Mouse (Mus musculus): Measurements from ENCODE around the gene Mttp. TPM values are rescaled to one million over a fixed set of nuclear protein-coding genes. Genes with fewer than 3 reads are reported as not detected.

Gene Mttp
- polyA plus RNA-seq, 1 experiment from 2014 or later: 8.7 TPM

- peaks cover 36% of the 10 kb centered on the region for H3K4me1 ChIP-seq (ENCODE audit: control insufficient read depth, insufficient read depth, low read length)
- peak overlapping the region; percentile 16; the same call in 1 of the 2 replicates for H3K9ac ChIP-seq (ENCODE audit: low read depth, low read length)
- WGBS (ENCODE audit: insufficient replicate concordance): 46% methylated on average over 14 of the region's 14 CpGs
- peak overlapping the region; percentile 11 for H3K4me2 ChIP-seq
- H3K4me3 ChIP-seq (ENCODE audit: low read depth, low read length): no peak overlapping the region
- H3K27ac ChIP-seq (ENCODE audit: low read depth, low read length): peak overlapping the region; percentile 82
- no peaks in the 10 kb centered on the region for H3K36me3 ChIP-seq (ENCODE audit: control insufficient read depth, insufficient read depth, low read length)
- no peaks in the 10 kb centered on the region for H3K9me3 ChIP-seq (replicated peaks; ENCODE audit: control insufficient read depth, low read length)
- no peaks in the 10 kb centered on the region for H3K27me3 ChIP-seq (ENCODE audit: control insufficient read depth, insufficient read depth, low read length)
- ATAC-seq (replicated peaks; ENCODE audit: insufficient number of reproducible peaks, low FRiP score, low TSS enrichment): 0 out of 2 replicates have a peak, but pooled peaks have one; percentile 7
These were observed 80.9 kb downstream of the Mttp start for GRCm38 (mm10) chr3:138063731-138064329.

- Histone ChIP-seq H3K4me3 (ENCODE audit: low read depth, low read length) (no peak overlapping the region), H3K27ac (ENCODE audit: low read depth, low read length) (no peak overlapping the region), H3K9ac (ENCODE audit: low read depth, low read length) (no peak overlapping the region), H3K36me3 (ENCODE audit: control insufficient read depth, insufficient read depth, low read length) (no peaks in the 10 kb centered on the region), H3K4me2 (no peak overlapping the region), H3K9me3 (replicated peaks; ENCODE audit: control insufficient read depth, low read length) (no peaks in the 10 kb centered on the region), H3K27me3 (ENCODE audit: control insufficient read depth, insufficient read depth, low read length) (no peaks in the 10 kb centered on the region), H3K4me1 (ENCODE audit: control insufficient read depth, insufficient read depth, low read length) (peaks cover 32% of the 10 kb centered on the region)
- 82% methylated on average over 4 of the region's 4 CpGs for WGBS (ENCODE audit: insufficient replicate concordance)
- no peak for ATAC-seq (replicated peaks; ENCODE audit: insufficient number of reproducible peaks, low FRiP score, low TSS enrichment)
These were observed 82.1 kb downstream of the Mttp start for GRCm38 (mm10) chr3:138062673-138063072.

- Histone ChIP-seq H3K9me3 (replicated peaks; ENCODE audit: control insufficient read depth, low read length) (no peaks in the 10 kb centered on the region), H3K4me2 (no peak overlapping the region), H3K4me3 (ENCODE audit: low read depth, low read length) (no peak overlapping the region), H3K4me1 (ENCODE audit: control insufficient read depth, insufficient read depth, low read length) (peaks cover 40% of the 10 kb centered on the region), H3K27ac (ENCODE audit: low read depth, low read length) (no peak overlapping the region), H3K27me3 (ENCODE audit: control insufficient read depth, insufficient read depth, low read length) (no peaks in the 10 kb centered on the region), H3K36me3 (ENCODE audit: control insufficient read depth, insufficient read depth, low read length) (no peaks in the 10 kb centered on the region), H3K9ac (ENCODE audit: low read depth, low read length) (no peak overlapping the region)
- 70% methylated on average over 9 of the region's 9 CpGs for WGBS (ENCODE audit: insufficient replicate concordance)
- no peak for ATAC-seq (replicated peaks; ENCODE audit: insufficient number of reproducible peaks, low FRiP score, low TSS enrichment)
These were observed 83.4 kb downstream of the Mttp start for GRCm38 (mm10) chr3:138061205-138061911.

GRCm38 (mm10) chr3:138060429-138060828 is 84.3 kb downstream of the Mttp start:
- Histone ChIP-seq H3K9ac (ENCODE audit: low read depth, low read length) (no peak overlapping the region), H3K9me3 (replicated peaks; ENCODE audit: control insufficient read depth, low read length) (no peaks in the 10 kb centered on the region), H3K4me2 (no peak overlapping the region), H3K27me3 (ENCODE audit: control insufficient read depth, insufficient read depth, low read length) (no peaks in the 10 kb centered on the region), H3K36me3 (ENCODE audit: control insufficient read depth, insufficient read depth, low read length) (no peaks in the 10 kb centered on the region), H3K27ac (ENCODE audit: low read depth, low read length) (peak overlapping the region; percentile 42; the same call in 1 of the 2 replicates), H3K4me1 (ENCODE audit: control insufficient read depth, insufficient read depth, low read length) (peaks cover 34% of the 10 kb centered on the region), H3K4me3 (ENCODE audit: low read depth, low read length) (no peak overlapping the region)
- no peak for ATAC-seq (replicated peaks; ENCODE audit: insufficient number of reproducible peaks, low FRiP score, low TSS enrichment)
- WGBS (ENCODE audit: insufficient replicate concordance): 66% methylated on average over 7 of the region's 7 CpGs

GRCm38 (mm10) chr3:138058226-138058625 is 86.5 kb downstream of the Mttp start:
- H3K27ac ChIP-seq (ENCODE audit: low read depth, low read length): no peak overlapping the region
- 62% methylated on average over 4 of the region's 4 CpGs for WGBS (ENCODE audit: insufficient replicate concordance)
- H3K4me2 ChIP-seq: no peak overlapping the region
- H3K9ac ChIP-seq (ENCODE audit: low read depth, low read length): no peak overlapping the region
- no peaks in the 10 kb centered on the region for H3K9me3 ChIP-seq (replicated peaks; ENCODE audit: control insufficient read depth, low read length)
- H3K4me3 ChIP-seq (ENCODE audit: low read depth, low read length): no peak overlapping the region
- no peak for ATAC-seq (replicated peaks; ENCODE audit: insufficient number of reproducible peaks, low FRiP score, low TSS enrichment)
- no peaks in the 10 kb centered on the region for H3K36me3 ChIP-seq (ENCODE audit: control insufficient read depth, insufficient read depth, low read length)
- H3K4me1 ChIP-seq (ENCODE audit: control insufficient read depth, insufficient read depth, low read length): peaks cover 22% of the 10 kb centered on the region
- no peaks in the 10 kb centered on the region for H3K27me3 ChIP-seq (ENCODE audit: control insufficient read depth, insufficient read depth, low read length)

- no peak for ATAC-seq (replicated peaks; ENCODE audit: insufficient number of reproducible peaks, low FRiP score, low TSS enrichment)
- WGBS (ENCODE audit: insufficient replicate concordance): 59% methylated on average over 7 of the region's 7 CpGs
- H3K9ac ChIP-seq (ENCODE audit: low read depth, low read length): 0 out of 2 replicates have a peak overlapping the region, but pooled peaks have one; percentile 22
- H3K4me3 ChIP-seq (ENCODE audit: low read depth, low read length): no peak overlapping the region
- no peaks in the 10 kb centered on the region for H3K9me3 ChIP-seq (replicated peaks; ENCODE audit: control insufficient read depth, low read length)
- H3K27ac ChIP-seq (ENCODE audit: low read depth, low read length): 0 out of 2 replicates have a peak overlapping the region, but pooled peaks have one; percentile 46
- H3K27me3 ChIP-seq (ENCODE audit: control insufficient read depth, insufficient read depth, low read length): no peaks in the 10 kb centered on the region
- H3K4me2 ChIP-seq: no peak overlapping the region
- no peaks in the 10 kb centered on the region for H3K36me3 ChIP-seq (ENCODE audit: control insufficient read depth, insufficient read depth, low read length)
- peaks cover 26% of the 10 kb centered on the region for H3K4me1 ChIP-seq (ENCODE audit: control insufficient read depth, insufficient read depth, low read length)
These were observed 87.8 kb downstream of the Mttp start for GRCm38 (mm10) chr3:138056976-138057375.

- no peaks in the 10 kb centered on the region for H3K27me3 ChIP-seq (ENCODE audit: control insufficient read depth, insufficient read depth, low read length)
- no peaks in the 10 kb centered on the region for H3K9me3 ChIP-seq (replicated peaks; ENCODE audit: control insufficient read depth, low read length)
- peak overlapping the region; percentile 92 for H3K27ac ChIP-seq (ENCODE audit: low read depth, low read length)
- peak; percentile 80 for ATAC-seq (replicated peaks; ENCODE audit: insufficient number of reproducible peaks, low FRiP score, low TSS enrichment)
- peak overlapping the region; percentile 29; the same call in 1 of the 2 replicates for H3K9ac ChIP-seq (ENCODE audit: low read depth, low read length)
- H3K36me3 ChIP-seq (ENCODE audit: control insufficient read depth, insufficient read depth, low read length): no peaks in the 10 kb centered on the region
- peaks cover 16% of the 10 kb centered on the region for H3K4me1 ChIP-seq (ENCODE audit: control insufficient read depth, insufficient read depth, low read length)
- H3K4me3 ChIP-seq (ENCODE audit: low read depth, low read length): no peak overlapping the region
- 13% methylated on average over 4 of the region's 4 CpGs for WGBS (ENCODE audit: insufficient replicate concordance)
- H3K4me2 ChIP-seq: peak overlapping the region; percentile 30
These were observed 90.8 kb downstream of the Mttp start for GRCm38 (mm10) chr3:138053969-138054368.

GRCm38 (mm10) chr3:138051431-138051830 is 93.3 kb downstream of the Mttp start:
- Histone ChIP-seq H3K4me1 (ENCODE audit: control insufficient read depth, insufficient read depth, low read length) (peaks cover 8% of the 10 kb centered on the region), H3K4me2 (no peak overlapping the region), H3K27me3 (ENCODE audit: control insufficient read depth, insufficient read depth, low read length) (no peaks in the 10 kb centered on the region), H3K36me3 (ENCODE audit: control insufficient read depth, insufficient read depth, low read length) (no peaks in the 10 kb centered on the region), H3K9ac (ENCODE audit: low read depth, low read length) (no peak overlapping the region), H3K9me3 (replicated peaks; ENCODE audit: control insufficient read depth, low read length) (no peaks in the 10 kb centered on the region), H3K27ac (ENCODE audit: low read depth, low read length) (no peak overlapping the region), H3K4me3 (ENCODE audit: low read depth, low read length) (no peak overlapping the region)
- no peak for ATAC-seq (replicated peaks; ENCODE audit: insufficient number of reproducible peaks, low FRiP score, low TSS enrichment)
- WGBS (ENCODE audit: insufficient replicate concordance): 64% methylated on average over 3 of the region's 3 CpGs
